Comparison of ENCODE assay signal across 17 mouse cellular contexts in the genomic region with DNA sequence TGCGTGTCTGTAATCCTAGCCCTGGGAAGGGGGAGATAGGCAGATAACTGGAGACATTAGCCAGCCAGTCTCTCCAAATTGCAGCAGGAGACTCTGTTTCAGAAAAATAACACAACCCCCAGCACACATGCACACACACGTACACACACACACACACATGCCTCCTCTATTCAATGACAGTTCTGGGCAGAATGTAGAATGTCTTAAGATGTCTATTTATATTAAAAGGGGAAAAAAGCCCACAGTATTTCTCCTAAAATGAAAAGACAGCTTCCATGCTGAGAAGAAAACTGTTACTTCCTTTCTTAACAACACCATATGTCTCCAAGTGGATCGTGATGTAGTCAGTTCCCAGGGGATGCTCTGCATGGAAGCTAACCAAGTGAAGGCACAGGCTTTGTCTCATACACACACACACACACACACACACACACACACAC.
DNase-seq lines count a peak whose midpoint lies in the region; ATAC-seq lines count a peak whose summit lies in the region.
"Had no signal": no experiment of that assay in that cellular context is flagged by ENCODE, and none has a peak within 500 bp of the region (broad histone marks: within the 10 kb centered on the region; RNA-seq: fewer than 3 reads in every experiment).

No protein-coding gene starts in this region.

- no peak overlapping the region for H3K4me2 ChIP-seq in forebrain, embryonic 15.5 days (replicated peaks)
- H3K4me2 ChIP-seq: hindbrain, embryonic 12.5 days; limb, embryonic 13.5 days; liver, embryonic 15.5 days had no signal

- H3K4me1 ChIP-seq in forebrain, embryonic 15.5 days, result peaks cover 20% of the 10 kb centered on the region
- H3K4me1 ChIP-seq in forebrain, embryonic 10.5 days, result peaks cover 17% of the 10 kb centered on the region
- H3K4me1 ChIP-seq: megakaryocyte, embryonic 14.5 days had no signal

- no peaks in the 10 kb centered on the region for H3K9me3 ChIP-seq in forebrain, embryonic 15.5 days
- H3K9me3 ChIP-seq in forebrain, embryonic 10.5 days, result no peaks in the 10 kb centered on the region
- H3K9me3 ChIP-seq: hindbrain, embryonic 12.5 days; limb, embryonic 13.5 days; liver, embryonic 15.5 days had no signal

- H3K27me3 ChIP-seq in forebrain, embryonic 15.5 days, result peaks cover 42% of the 10 kb centered on the region; the same call in 1 of the 2 replicates
- H3K27me3 ChIP-seq in forebrain, embryonic 10.5 days (ENCODE audit: poor library complexity, severe bottlenecking), result peaks cover 68% of the 10 kb centered on the region
- H3K27me3 ChIP-seq: hindbrain, embryonic 12.5 days; limb, embryonic 13.5 days; liver, embryonic 15.5 days; megakaryocyte, embryonic 14.5 days had no signal

- H3K9ac ChIP-seq in forebrain, embryonic 15.5 days (replicated peaks), result no peak overlapping the region
- H3K9ac ChIP-seq: hindbrain, embryonic 12.5 days; limb, embryonic 13.5 days; liver, embryonic 15.5 days had no signal

- H3K4me3 ChIP-seq in forebrain, embryonic 15.5 days, result no peak overlapping the region
- no peak overlapping the region for H3K4me3 ChIP-seq in forebrain, embryonic 10.5 days
- H3K4me3 ChIP-seq: hindbrain, embryonic 12.5 days; limb, embryonic 13.5 days; liver, embryonic 15.5 days; megakaryocyte, embryonic 14.5 days had no signal

- intact Hi-C loops in left cerebral cortex, postnatal 14 days (cut with DNase I), result no loop called here

- no peak for DNase-seq in forebrain, embryonic 10.5 days (ENCODE audit: extremely low spot score, low spot score)
- DNase-seq in left cerebral cortex, postnatal 14 days (ENCODE audit: low spot score in 2 of 2), result peak; percentile 34 to 70
- no peak for DNase-seq in left cerebral cortex, adult 8-10 months (ENCODE audit: low spot score in 2 of 2)
- peak; percentile 57 to 69 for DNase-seq in right cerebral cortex, postnatal 10 days (ENCODE audit: low spot score in 2 of 2)
- DNase-seq in right cerebral cortex, adult 18-20 months, result no peak
- DNase-seq in urinary bladder, postnatal 14 days (ENCODE audit: low spot score), result no peak
- DNase-seq: B cell, adult 2 months; cerebellum, adult 18-20 months; gastrocnemius, postnatal 36 days; kidney, adult 11 months; retina, postnatal 1 day had no signal

- H3K36me3 ChIP-seq in forebrain, embryonic 15.5 days, result no peaks in the 10 kb centered on the region
- H3K36me3 ChIP-seq in forebrain, embryonic 10.5 days (replicated peaks), result no peaks in the 10 kb centered on the region
- H3K36me3 ChIP-seq: hindbrain, embryonic 12.5 days; liver, embryonic 15.5 days had no signal

- 55% methylated on average over 3 of the region's 3 CpGs for WGBS in forebrain, embryonic 15.5 days
- 90% methylated on average over 3 of the region's 3 CpGs for WGBS in forebrain, embryonic 10.5 days

- ATAC-seq in forebrain, embryonic 15.5 days (replicated peaks), result peak; percentile 26; the same call in 1 of the 2 replicates
- ATAC-seq in megakaryocyte progenitor cell, adult 5-6 weeks (replicated peaks; ENCODE audit: poor library complexity), result no peak

- H3K27ac ChIP-seq in forebrain, embryonic 15.5 days (replicated peaks), result no peak overlapping the region
- H3K27ac ChIP-seq in forebrain, embryonic 10.5 days, result no peak overlapping the region
- H3K27ac ChIP-seq: hindbrain, embryonic 12.5 days; limb, embryonic 13.5 days; liver, embryonic 15.5 days had no signal

Comparison
In these comparisons a context has a peak if more than half of its experiments do, and no peak if none do; other contexts are left out.
1. DNase-seq: peak in left cerebral cortex, postnatal 14 days (2 of 2) and right cerebral cortex, postnatal 10 days (2 of 2); none in forebrain, embryonic 10.5 days (single experiment), left cerebral cortex, adult 8-10 months (0 of 2), right cerebral cortex, adult 18-20 months (single experiment) and urinary bladder, postnatal 14 days (single experiment).